Mouse (Mus musculus) limb, embryonic 15.5 days (tissue): Measurements from ENCODE around the gene Fam43a. TPM values are rescaled to one million over a fixed set of nuclear protein-coding genes. Genes with fewer than 3 reads are reported as not detected.

Source experiments
- ATAC-seq: fragments of 200-750 bp; cut with Nextera tagmentation; 2 replicates; pipeline ENCODE4 v1.8.0; 2017; ENCODE audit warnings: low read depth, moderate TSS enrichment; ENCODE audit not compliant: insufficient number of reproducible peaks, low FRiP score, low TSS enrichment
- H3K27ac ChIP-seq: fragments of 300-500 bp; sonication (generic); 2 replicates; pipeline ENCODE4 v1.5.1; 2015; ENCODE audit warnings: moderate library complexity, mild to moderate bottlenecking, inconsistent platforms
- H3K27me3 ChIP-seq: fragments of 300-500 bp; sonication (generic); 2 replicates; pipeline ENCODE4 v1.6.1; 2015; ENCODE audit warnings: inconsistent platforms
- H3K36me3 ChIP-seq: fragments of 300-500 bp; sonication (generic); 2 replicates; pipeline ENCODE4 v1.6.1; 2015; ENCODE audit warnings: inconsistent platforms
- H3K4me1 ChIP-seq: fragments of 300-500 bp; sonication (generic); 2 replicates; pipeline ENCODE4 v1.6.1; 2015; ENCODE audit warnings: inconsistent platforms
- H3K4me2 ChIP-seq: fragments of 300-500 bp; sonication (generic); 2 replicates; pipeline ENCODE4 v1.6.1; 2015; ENCODE audit warnings: mild to moderate bottlenecking, inconsistent platforms
- H3K4me3 ChIP-seq: fragments of 300-500 bp; sonication (generic); 2 replicates; pipeline ENCODE4 v1.5.1; 2015; ENCODE audit warnings: mild to moderate bottlenecking, inconsistent platforms
- H3K9ac ChIP-seq: fragments of 300-500 bp; sonication (generic); 2 replicates; pipeline ENCODE4 v1.6.1; 2015; ENCODE audit warnings: inconsistent platforms
- H3K9me3 ChIP-seq: fragments of 300-500 bp; sonication (generic); 2 replicates; pipeline ENCODE4 v1.6.1; 2016; ENCODE audit warnings: inconsistent platforms
- WGBS: fragments of 180-500 bp; shearing (Covaris S2); methylation state at CpG from one replicate; pipeline ENCODE4 v1.1.7; 2015; 5-methylcytosine and 5-hydroxymethylcytosine counted together
- polyA plus RNA-seq: library from polyadenylated mRNA; unstranded; fragments of >200 nt; fragmentation: Nextera tagmentation; extraction: Ambion mirVana; gene quantifications from 2 replicates; pipeline ENCODE4 v1.2.1, GENCODE M21; 2015

Gene Fam43a
- polyA plus RNA-seq, 1 experiment from 2014 or later: 23.2 TPM

- H3K27me3 ChIP-seq: no peaks in the 10 kb centered on the region
- no peak overlapping the region for H3K4me3 ChIP-seq
- H3K4me1 ChIP-seq: peaks cover 7% of the 10 kb centered on the region; the same call in 1 of the 2 replicates
- H3K9me3 ChIP-seq: no peaks in the 10 kb centered on the region
- ATAC-seq: no peak
- 82% methylated on average over 3 of the region's 3 CpGs for WGBS
- no peak overlapping the region for H3K4me2 ChIP-seq
- no peak overlapping the region for H3K27ac ChIP-seq
- H3K36me3 ChIP-seq: no peaks in the 10 kb centered on the region
- no peak overlapping the region for H3K9ac ChIP-seq
These were observed 42.7 kb downstream of the Fam43a start for GRCm38 (mm10) chr16:30642229-30642628.

GRCm38 (mm10) chr16:30644981-30645380 is 45.5 kb downstream of the Fam43a start:
- Histone ChIP-seq H3K27me3 (no peaks in the 10 kb centered on the region), H3K4me2 (no peak overlapping the region), H3K4me3 (no peak overlapping the region), H3K27ac (no peak overlapping the region), H3K4me1 (peaks cover 7% of the 10 kb centered on the region; the same call in 1 of the 2 replicates), H3K9me3 (no peaks in the 10 kb centered on the region; the same call in 1 of the 2 replicates), H3K9ac (no peak overlapping the region), H3K36me3 (no peaks in the 10 kb centered on the region)
- 93% methylated on average over 4 of the region's 4 CpGs for WGBS
- ATAC-seq: no peak

- 38% methylated on average over 9 of the region's 9 CpGs for WGBS
- Histone ChIP-seq H3K36me3 (no peaks in the 10 kb centered on the region), H3K4me3 (no peak overlapping the region), H3K9me3 (no peaks in the 10 kb centered on the region; the same call in 1 of the 2 replicates), H3K27ac (no peak overlapping the region), H3K9ac (no peak overlapping the region), H3K27me3 (no peaks in the 10 kb centered on the region), H3K4me2 (no peak overlapping the region), H3K4me1 (peaks cover 7% of the 10 kb centered on the region; the same call in 1 of the 2 replicates)
- ATAC-seq: 0 out of 2 replicates have a peak, but pooled peaks have one; percentile 14
These were observed 46.5 kb downstream of the Fam43a start for GRCm38 (mm10) chr16:30645841-30646558.

GRCm38 (mm10) chr16:30646856-30647255 is 47.3 kb downstream of the Fam43a start:
- Histone ChIP-seq H3K4me1 (peaks cover 7% of the 10 kb centered on the region; the same call in 1 of the 2 replicates), H3K4me2 (no peak overlapping the region), H3K36me3 (no peaks in the 10 kb centered on the region), H3K4me3 (no peak overlapping the region), H3K27me3 (no peaks in the 10 kb centered on the region), H3K27ac (no peak overlapping the region), H3K9me3 (no peaks in the 10 kb centered on the region; the same call in 1 of the 2 replicates), H3K9ac (no peak overlapping the region)
- no peak for ATAC-seq
- 74% methylated on average over 3 of the region's 3 CpGs for whole genome bisulfite sequencing

- peaks cover 11% of the 10 kb centered on the region for H3K4me1 ChIP-seq
- H3K9me3 ChIP-seq: no peaks in the 10 kb centered on the region; the same call in 1 of the 2 replicates
- ATAC-seq: no peak
- 75% methylated on average over 1 of the region's 1 CpGs for WGBS
- no peaks in the 10 kb centered on the region for H3K36me3 ChIP-seq
- no peak overlapping the region for H3K27ac ChIP-seq
- no peak overlapping the region for H3K4me3 ChIP-seq
- no peak overlapping the region for H3K4me2 ChIP-seq
- H3K9ac ChIP-seq: no peak overlapping the region
- no peaks in the 10 kb centered on the region for H3K27me3 ChIP-seq
These were observed 51.8 kb downstream of the Fam43a start for GRCm38 (mm10) chr16:30651292-30651691.

Other genes with a start within 250 kb of the Fam43a start
- gene Atp13a3, start 193.7 kb upstream of the Fam43a start, polyA plus RNA-seq: 8.1 and 10.2 TPM in 2 replicates
- gene Tmem44, start 48.9 kb upstream of the Fam43a start, polyA plus RNA-seq: 17.1 and 18.8 TPM in 2 replicates
- 57.2 and 66.1 TPM in 2 replicates for gene Lsg1, start 12.1 kb upstream of the Fam43a start, polyA plus RNA-seq